Comparison of ENCODE assay signal across 8 mouse cellular contexts in the genomic region with DNA sequence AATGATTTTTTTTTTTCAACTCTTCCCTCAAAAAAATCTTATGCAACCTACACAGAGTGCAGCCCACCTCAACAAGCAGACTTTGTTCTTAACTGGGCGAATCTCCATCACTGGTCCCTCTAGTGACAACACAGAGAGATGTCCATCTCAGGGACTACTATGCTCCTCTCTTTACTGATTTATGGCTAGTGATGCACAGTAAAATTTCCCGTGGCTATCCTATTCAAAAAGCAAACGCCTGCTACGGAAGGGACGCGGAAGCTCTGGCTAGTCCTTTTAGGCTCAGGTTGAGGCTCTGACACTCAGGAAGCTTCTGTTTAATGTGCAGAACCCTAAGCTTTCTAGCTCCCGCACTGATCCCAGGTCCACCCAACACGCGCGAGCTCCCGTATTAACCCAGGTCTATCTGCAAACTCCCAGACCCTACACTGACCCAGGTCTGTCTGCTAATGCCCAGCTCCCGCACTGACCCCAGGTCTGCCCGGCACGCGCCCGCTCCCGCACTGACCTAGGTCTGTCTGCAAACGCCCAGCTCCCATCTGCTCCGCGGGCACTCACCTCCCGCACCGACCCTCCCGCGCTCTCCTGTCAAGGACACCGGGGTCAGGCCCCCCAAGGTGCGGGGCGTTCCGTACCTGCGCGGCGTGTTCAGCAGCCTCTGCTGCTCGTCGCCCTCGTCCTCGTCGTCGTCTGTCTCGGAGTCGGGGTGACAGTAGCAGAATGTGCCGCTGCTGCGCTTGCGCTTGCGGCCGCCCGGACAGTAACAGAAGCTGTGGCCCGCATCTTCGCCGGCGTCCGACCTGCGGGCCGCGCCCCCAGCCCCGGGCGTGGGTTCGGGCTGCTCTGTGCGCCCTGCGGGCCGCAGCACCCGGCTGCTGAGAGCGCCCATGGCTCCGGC. TPM values are rescaled to one million over a fixed set of nuclear protein-coding genes. Genes with fewer than 3 reads are reported as not detected.
DNase-seq lines count a peak whose midpoint lies in the region; ATAC-seq and TF ChIP-seq lines count a peak whose summit lies in the region.

No protein-coding gene starts in this region.

- no peak for TF ChIP-seq POLR2A in testis, adult 2 months (IDR thresholded peaks at IDR 0.05; ENCODE audit: control insufficient read depth, low read depth, low read length)

- no peak; the same call in 1 of the 2 replicates for ATAC-seq in embryonic facial prominence, embryonic 14.5 days (ENCODE audit: low read depth)
- peak; percentile 66 for ATAC-seq in heart, embryonic 12.5 days (ENCODE audit: insufficient number of reproducible peaks, low FRiP score)
- no peak; the same call in none of the 2 replicates for ATAC-seq in midbrain, embryonic 11.5 days (ENCODE audit: low FRiP score)

- H3K27ac ChIP-seq in embryonic facial prominence, embryonic 14.5 days (replicated peaks; ENCODE audit: low read depth, low read length): peak overlapping the region; percentile 74; the same call in 1 of the 2 replicates
- H3K27ac ChIP-seq in heart, embryonic 12.5 days (ENCODE audit: poor library complexity, severe bottlenecking): peak overlapping the region; percentile 65
- H3K27ac ChIP-seq in midbrain, embryonic 11.5 days (ENCODE audit: low read depth, low read length): peak overlapping the region; percentile 75
- peak overlapping the region; percentile 92 for H3K27ac ChIP-seq in testis, adult 2 months (ENCODE audit: control insufficient read depth, insufficient read depth, low read depth, low read length)

- H3K27me3 ChIP-seq in embryonic facial prominence, embryonic 14.5 days (replicated peaks; ENCODE audit: control insufficient read depth, insufficient read depth, low read length): no peaks in the 10 kb centered on the region
- H3K27me3 ChIP-seq in heart, embryonic 12.5 days (replicated peaks): no peaks in the 10 kb centered on the region
- H3K27me3 ChIP-seq in midbrain, embryonic 11.5 days (ENCODE audit: control insufficient read depth, insufficient read depth, low read length): no peaks in the 10 kb centered on the region
- H3K27me3 ChIP-seq in testis, adult 2 months (ENCODE audit: control insufficient read depth, insufficient read depth, low read length): no peaks in the 10 kb centered on the region

- H3K9ac ChIP-seq in embryonic facial prominence, embryonic 14.5 days (ENCODE audit: low read depth, low read length): peak overlapping the region; percentile 87
- H3K9ac ChIP-seq in heart, embryonic 12.5 days: peak overlapping the region; percentile 82
- peak overlapping the region; percentile 88 for H3K9ac ChIP-seq in midbrain, embryonic 11.5 days (ENCODE audit: low read length)

- no peaks in the 10 kb centered on the region for H3K9me3 ChIP-seq in embryonic facial prominence, embryonic 14.5 days (ENCODE audit: control insufficient read depth, low read length)
- no peaks in the 10 kb centered on the region for H3K9me3 ChIP-seq in heart, embryonic 12.5 days (replicated peaks)
- H3K9me3 ChIP-seq in midbrain, embryonic 11.5 days (ENCODE audit: control insufficient read depth, low read length): no peaks in the 10 kb centered on the region

- no peaks in the 10 kb centered on the region; the same call in 1 of the 2 replicates for H3K36me3 ChIP-seq in embryonic facial prominence, embryonic 14.5 days (ENCODE audit: control insufficient read depth, insufficient read depth, low read length)
- peaks cover 2% of the 10 kb centered on the region; the same call in 1 of the 2 replicates for H3K36me3 ChIP-seq in heart, embryonic 12.5 days
- no peaks in the 10 kb centered on the region for H3K36me3 ChIP-seq in midbrain, embryonic 11.5 days (ENCODE audit: control insufficient read depth, insufficient read depth, low read length)
- no peaks in the 10 kb centered on the region; the same call in 1 of the 2 replicates for H3K36me3 ChIP-seq in testis, adult 2 months (ENCODE audit: control insufficient read depth, insufficient read depth, low read length)

- peaks cover 9% of the 10 kb centered on the region; the same call in 1 of the 2 replicates for H3K4me1 ChIP-seq in embryonic facial prominence, embryonic 14.5 days (ENCODE audit: control insufficient read depth, insufficient read depth, low read length)
- H3K4me1 ChIP-seq in heart, embryonic 12.5 days (replicated peaks): peaks cover 10% of the 10 kb centered on the region
- peaks cover 5% of the 10 kb centered on the region; the same call in 1 of the 2 replicates for H3K4me1 ChIP-seq in midbrain, embryonic 11.5 days (ENCODE audit: control insufficient read depth, insufficient read depth, low read length)
- peaks cover 4% of the 10 kb centered on the region; the same call in 1 of the 2 replicates for H3K4me1 ChIP-seq in testis, adult 2 months (ENCODE audit: control insufficient read depth, insufficient read depth, low read length)

- under 1% methylated on average over 46 of the region's 62 CpGs for WGBS in embryonic facial prominence, embryonic 14.5 days
- WGBS in heart, embryonic 12.5 days: under 1% methylated on average over 62 of the region's 62 CpGs
- WGBS in midbrain, embryonic 11.5 days: under 1% methylated on average over 62 of the region's 62 CpGs

- intact Hi-C loops in left cerebral cortex, postnatal 36 days (cut with DNase I): no loop called here

- H3K4me2 ChIP-seq in embryonic facial prominence, embryonic 14.5 days (ENCODE audit: low read depth, low read length): peak overlapping the region; percentile 86
- peak overlapping the region; percentile 90 for H3K4me2 ChIP-seq in heart, embryonic 12.5 days
- peak overlapping the region; percentile 97 for H3K4me2 ChIP-seq in midbrain, embryonic 11.5 days

- no peak for TF ChIP-seq CTCF in testis, adult 2 months (IDR thresholded peaks at IDR 0.05; ENCODE audit: control insufficient read depth, insufficient read depth, insufficient replicate concordance, low read depth, low read length)

- H3K4me3 ChIP-seq in embryonic facial prominence, embryonic 14.5 days (ENCODE audit: low read depth, low read length): peak overlapping the region; percentile 99
- H3K4me3 ChIP-seq in heart, embryonic 12.5 days: peak overlapping the region; percentile 70
- peak overlapping the region; percentile 93 for H3K4me3 ChIP-seq in midbrain, embryonic 11.5 days (ENCODE audit: low read depth, low read length)
- H3K4me3 ChIP-seq in testis, adult 2 months (ENCODE audit: control insufficient read depth, low read depth, low read length): peak overlapping the region; percentile 93

- peak; percentile 14 for DNase-seq in left cerebral cortex, adult 11 months (ENCODE audit: low spot score)
- DNase-seq in left cerebral cortex, postnatal 36 days (ENCODE audit: low spot score in 2 of 2): no peak
- DNase-seq in R1 (ENCODE audit: low read depth, low spot score): peak; percentile 69
- DNase-seq in embryonic facial prominence, embryonic 14.5 days (ENCODE audit: low spot score): peak; percentile 6
- DNase-seq in left cerebral cortex, adult 9 months (ENCODE audit: low spot score in 2 of 2): peak; percentile 21 to 37
- peak; percentile 95 for DNase-seq in midbrain, embryonic 11.5 days (ENCODE audit: low spot score, missing footprints)

RNA-seq across cellular contexts. Expression of a gene that starts 0.7 kb away (rescaled TPM):
- total RNA-seq in left cerebral cortex, postnatal 36 days (2021): 10 to 100 TPM; 31.5 to 34.8 TPM
- polyA plus RNA-seq in embryonic facial prominence, embryonic 14.5 days (2014; fragmentation: Nextera tagmentation; extraction: Ambion mirVana): 31.7 and 34.1 TPM in 2 replicates
- 23.2 and 24.8 TPM in 2 replicates for polyA plus RNA-seq in heart, embryonic 12.5 days (2016; fragmentation: Nextera tagmentation; extraction: Ambion mirVana)
- 42.4 and 46.3 TPM in 2 replicates for polyA plus RNA-seq in midbrain, embryonic 11.5 days (2014; fragmentation: Nextera tagmentation; extraction: Ambion mirVana)
- polyA plus RNA-seq in testis, adult 2 months (2012; rRNA removed): 43.8 and 51.2 TPM in 2 replicates

RNA-seq across cellular contexts. Expression of a gene that starts 48.2 kb away (rescaled TPM):
- total RNA-seq in left cerebral cortex, postnatal 36 days (2021): 10 to 100 TPM; 52.6 to 58.8 TPM
- polyA plus RNA-seq in embryonic facial prominence, embryonic 14.5 days (2014; fragmentation: Nextera tagmentation; extraction: Ambion mirVana): 107 TPM in 2 replicates
- polyA plus RNA-seq in heart, embryonic 12.5 days (2016; fragmentation: Nextera tagmentation; extraction: Ambion mirVana): 91.4 and 95.4 TPM in 2 replicates
- polyA plus RNA-seq in midbrain, embryonic 11.5 days (2014; fragmentation: Nextera tagmentation; extraction: Ambion mirVana): 137 and 160 TPM in 2 replicates
- polyA plus RNA-seq in testis, adult 2 months (2012; rRNA removed): 18.4 and 24.2 TPM in 2 replicates

Comparison
In these comparisons a context has a peak if more than half of its experiments do, and no peak if none do; other contexts are left out.
1. DNase-seq: peak in left cerebral cortex, adult 11 months (single experiment), R1 (single experiment), embryonic facial prominence, embryonic 14.5 days (single experiment), left cerebral cortex, adult 9 months (2 of 2) and midbrain, embryonic 11.5 days (single experiment); none in left cerebral cortex, postnatal 36 days (0 of 2).
2. Peak in every context shown above with its lines, with median percentiles within 50 percentile points of each other: H3K27ac ChIP-seq, H3K4me2 ChIP-seq, H3K4me3 ChIP-seq and H3K9ac ChIP-seq.